Mouse (Mus musculus): ENCODE measurements around the gene Lmtk2.
A peak's percentile ranks its signal among the peaks of the same experiment; 100 is the strongest.

Lmtk2 gene

GRCm38 (mm10) chr5:144222811-144223502 is 122.7 kb downstream of the Lmtk2 start:
- DNase-seq = no peak

- peak; percentile 97 for DNase-seq
Measured at GRCm38 (mm10) chr5:144223503-144223862, 123.2 kb downstream of the Lmtk2 start, which contains the start of gene Tecpr1. Tecpr1 (minus strand) TSS chr5:144223615.

GRCm38 (mm10) chr5:144223899-144224816 is 123.9 kb downstream of the Lmtk2 start:
- no peak for DNase-seq

GRCm38 (mm10) chr5:144226220-144226619 is 126.0 kb downstream of the Lmtk2 start:
- DNase-seq = no peak

- DNase-seq = no peak
Measured at GRCm38 (mm10) chr5:144230216-144230615, 130.0 kb downstream of the Lmtk2 start.

GRCm38 (mm10) chr5:144231410-144231809 is 131.2 kb downstream of the Lmtk2 start:
- DNase-seq = no peak

- DNase-seq = no peak
Measured at GRCm38 (mm10) chr5:144232531-144232930, 132.3 kb downstream of the Lmtk2 start.

GRCm38 (mm10) chr5:144234222-144234621 is 134.0 kb downstream of the Lmtk2 start:
- no peak for DNase-seq

- no peak for DNase-seq
Measured at GRCm38 (mm10) chr5:144234714-144235113, 134.5 kb downstream of the Lmtk2 start.

All from right cerebral cortex, adult 18-20 months (tissue).